Mouse (Mus musculus): Measurements from ENCODE around the gene Slc11a1.

- TF ChIP-seq CTCF (IDR thresholded peaks at IDR 0.05; ENCODE audit: extremely low read depth, insufficient read depth, insufficient read length, insufficient replicate concordance) = no peak
- TF ChIP-seq POLR2A (IDR thresholded peaks at IDR 0.05; ENCODE audit: low read depth, low read length) = no peak
Measured at GRCm38 (mm10) chr1:74385064-74385463, 10.1 kb downstream of the Slc11a1 start.

Data from spleen, adult 2 months (tissue).